Mouse (Mus musculus) testis, adult 2 months (tissue): ENCODE measurements around the gene Xpo5.

Experiments
- CTCF ChIP-seq: fragments of 200-500 bp; IDR thresholded peaks from 2 replicates; pipeline ENCODE4 v1.5.1; 2012; ENCODE audit warnings: low read depth, mild to moderate bottlenecking, inconsistent platforms, low read length, moderate library complexity; ENCODE audit not compliant: control insufficient read depth, insufficient read depth, insufficient replicate concordance
- POLR2A ChIP-seq: fragments of 200-500 bp; IDR thresholded peaks from 2 replicates; pipeline ENCODE4 v1.6.1; 2012; ENCODE audit warnings: low read depth, mild to moderate bottlenecking, inconsistent platforms, low read length, moderate library complexity; ENCODE audit not compliant: control insufficient read depth

DNA sequence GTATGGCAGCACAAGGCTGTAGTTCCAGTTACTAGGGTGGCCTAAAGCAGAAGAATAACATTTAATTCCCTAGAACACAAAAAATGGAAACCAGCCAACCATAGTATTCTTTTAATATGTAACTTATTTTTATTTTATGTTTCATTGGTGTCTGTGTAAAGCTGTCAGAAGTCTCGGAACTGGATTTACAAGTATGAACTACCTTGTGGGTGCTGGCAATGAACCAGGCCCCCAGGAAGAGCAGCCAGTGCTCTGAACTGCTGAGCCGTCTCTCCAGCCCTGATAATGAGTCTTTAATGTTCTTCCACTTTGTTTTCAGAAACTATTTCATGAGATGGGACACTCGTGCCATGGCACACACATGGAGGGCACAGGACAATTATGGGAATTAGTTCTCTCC is 8.0 kb downstream of the Xpo5 start:
- no peak for TF ChIP-seq CTCF
- TF ChIP-seq POLR2A: no peak
